Mouse (Mus musculus) liver, embryonic 14.5 days (tissue): Measurements from ENCODE around the gene Krr1. TPM values are rescaled to one million over a fixed set of nuclear protein-coding genes. Genes with fewer than 3 reads are reported as not detected.

Experiments used
- polyA plus RNA-seq, 2 experiments: library from polyadenylated mRNA; depleted of rRNA in 1 of 2; stranded (reverse) in 1 of 2; unstranded in 1 of 2; fragments of >200 nt; fragmentation: Nextera tagmentation in 1 of 2; extraction: Ambion mirVana in 1 of 2; gene quantifications; 2 replicates each; pipeline versions ENCODE4 v1.2.1 to v1.2.3; 2012 to 2014

Krr1 gene
- polyA plus RNA-seq, 2 experiments = 9.9 to 22.1 TPM

Other genes with a start within 250 kb of the Krr1 start
- 8.0 and 9.7 TPM in 2 replicates for gene Glipr1, start 30.0 kb downstream of the Krr1 start, polyA plus RNA-seq (2012; rRNA removed)
- 7.6 and 8.7 TPM in 2 replicates for gene Glipr1, start 30.0 kb downstream of the Krr1 start, polyA plus RNA-seq (2014; fragmentation: Nextera tagmentation; extraction: Ambion mirVana)
- gene Glipr1l1, start 87.5 kb downstream of the Krr1 start, polyA plus RNA-seq (2012; rRNA removed) = not detected in 2 replicates
- gene Glipr1l1, start 87.5 kb downstream of the Krr1 start, polyA plus RNA-seq (2014; fragmentation: Nextera tagmentation; extraction: Ambion mirVana) = not detected in 2 replicates
- gene Glipr1l2, start 110.7 kb downstream of the Krr1 start, polyA plus RNA-seq (2012; rRNA removed) = not detected in 2 replicates
- gene Glipr1l2, start 110.7 kb downstream of the Krr1 start, polyA plus RNA-seq (2014; fragmentation: Nextera tagmentation; extraction: Ambion mirVana) = not detected in 2 replicates
- not detected in 2 replicates for gene Glipr1l3, start 187.7 kb downstream of the Krr1 start, polyA plus RNA-seq (2012; rRNA removed)
- not detected in 2 replicates for gene Glipr1l3, start 187.7 kb downstream of the Krr1 start, polyA plus RNA-seq (2014; fragmentation: Nextera tagmentation; extraction: Ambion mirVana)
- not detected in 2 replicates for gene Caps2, start 191.0 kb downstream of the Krr1 start, polyA plus RNA-seq (2012; rRNA removed)
- 0.05 TPM in 1 of 2 replicates, not detected in the other for gene Caps2, start 191.0 kb downstream of the Krr1 start, polyA plus RNA-seq (2014; fragmentation: Nextera tagmentation; extraction: Ambion mirVana)